Comparison of ENCODE assay signal across 9 mouse cellular contexts in the genomic region with DNA sequence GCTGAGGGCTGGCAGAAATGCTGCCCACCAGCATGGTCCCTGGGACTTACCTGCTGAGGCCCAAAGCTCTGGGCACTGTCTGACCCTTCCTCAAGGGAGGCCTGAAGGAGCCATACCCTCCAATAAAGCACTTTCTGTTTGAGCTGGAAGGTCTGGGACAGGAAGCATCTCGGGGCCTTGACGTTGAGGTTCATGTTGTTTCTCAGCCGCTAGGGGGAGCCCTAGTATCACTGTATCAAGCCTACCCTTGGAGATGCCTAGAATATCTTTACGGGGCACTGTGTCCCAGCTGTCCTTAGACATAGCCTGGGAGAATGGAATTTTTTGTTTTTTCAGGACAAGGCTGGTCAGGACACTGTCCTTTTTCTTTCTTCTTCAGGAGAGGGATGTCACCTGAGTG. TPM values are rescaled to one million over a fixed set of nuclear protein-coding genes. Genes with fewer than 3 reads are reported as not detected.
DNase-seq lines count a peak whose midpoint lies in the region; ATAC-seq and TF ChIP-seq lines count a peak whose summit lies in the region.
"Had no signal": no experiment of that assay in that cellular context is flagged by ENCODE, and none has a peak within 500 bp of the region (broad histone marks: within the 10 kb centered on the region; RNA-seq: fewer than 3 reads in every experiment).

No protein-coding gene starts in this region.

- no peaks in the 10 kb centered on the region for H3K9me3 ChIP-seq in embryonic facial prominence, embryonic 14.5 days (ENCODE audit: control insufficient read depth, low read length)
- H3K9me3 ChIP-seq in heart, embryonic 15.5 days (replicated peaks): no peaks in the 10 kb centered on the region
- H3K9me3 ChIP-seq: liver, embryonic 15.5 days had no signal

- peak; percentile 81 for ATAC-seq in embryonic facial prominence, embryonic 14.5 days (ENCODE audit: low read depth)
- ATAC-seq in heart, embryonic 15.5 days (replicated peaks; ENCODE audit: insufficient number of reproducible peaks, insufficient read depth, low FRiP score, low read depth): peak; percentile 60

- 2% methylated on average over 4 of the region's 4 CpGs for WGBS in bone marrow, adult 2 months
- WGBS in embryonic facial prominence, embryonic 14.5 days: 5% methylated on average over 4 of the region's 4 CpGs
- WGBS in heart, embryonic 15.5 days: 0% methylated on average over 4 of the region's 4 CpGs
- WGBS in lung, adult 2 months: 2% methylated on average over 4 of the region's 4 CpGs
- 1% methylated on average over 4 of the region's 4 CpGs for WGBS in olfactory bulb, adult 2 months

- no peak overlapping the region for H3K27ac ChIP-seq in bone marrow, adult 2 months (ENCODE audit: control insufficient read depth, insufficient read depth, low read depth, low read length, poor library complexity)
- no peak overlapping the region for H3K27ac ChIP-seq in embryonic facial prominence, embryonic 14.5 days (replicated peaks; ENCODE audit: low read depth, low read length)
- no peak overlapping the region for H3K27ac ChIP-seq in heart, embryonic 15.5 days
- H3K27ac ChIP-seq in olfactory bulb, adult 2 months (ENCODE audit: insufficient read depth, low read depth, low read length): no peak overlapping the region
- H3K27ac ChIP-seq: liver, embryonic 15.5 days had no signal

- TF ChIP-seq CTCF in bone marrow, adult 2 months (IDR thresholded peaks at IDR 0.05; ENCODE audit: control insufficient read depth, insufficient read depth, low read length): peak; percentile 86
- TF ChIP-seq CTCF in lung, adult 2 months (IDR thresholded peaks at IDR 0.05; ENCODE audit: insufficient read depth, low read length): peak; percentile 82
- TF ChIP-seq CTCF in olfactory bulb, adult 2 months (IDR thresholded peaks at IDR 0.05; ENCODE audit: insufficient read depth, low read depth, low read length): peak; percentile 56

- no peak overlapping the region for H3K4me2 ChIP-seq in embryonic facial prominence, embryonic 14.5 days (ENCODE audit: low read depth, low read length)
- no peak overlapping the region for H3K4me2 ChIP-seq in heart, embryonic 15.5 days
- H3K4me2 ChIP-seq: liver, embryonic 15.5 days had no signal

- peak; percentile 83 for DNase-seq in ES-CJ7 (ENCODE audit: low read depth, low spot score)
- peak; percentile 88 for DNase-seq in embryonic facial prominence, embryonic 14.5 days (ENCODE audit: low spot score)
- DNase-seq in kidney, postnatal 10 days: peak; percentile 86
- peak; percentile 64 for DNase-seq in lung, adult 2 months
- DNase-seq in thymus, postnatal 0 days (ENCODE audit: low spot score): peak; percentile 83

- H3K27me3 ChIP-seq in embryonic facial prominence, embryonic 14.5 days (replicated peaks; ENCODE audit: control insufficient read depth, insufficient read depth, low read length): no peaks in the 10 kb centered on the region
- no peaks in the 10 kb centered on the region for H3K27me3 ChIP-seq in heart, embryonic 15.5 days
- H3K27me3 ChIP-seq: liver, embryonic 15.5 days had no signal

- no peak overlapping the region for H3K4me3 ChIP-seq in bone marrow, adult 2 months (replicated peaks; ENCODE audit: control insufficient read depth, low read depth, low read length)
- no peak overlapping the region for H3K4me3 ChIP-seq in embryonic facial prominence, embryonic 14.5 days (ENCODE audit: low read depth, low read length)
- no peak overlapping the region for H3K4me3 ChIP-seq in heart, embryonic 15.5 days
- no peak overlapping the region for H3K4me3 ChIP-seq in lung, adult 2 months (replicated peaks; ENCODE audit: extremely low read depth, low read depth, low read length)
- H3K4me3 ChIP-seq in olfactory bulb, adult 2 months (ENCODE audit: insufficient read depth, low read depth, low read length): no peak overlapping the region
- H3K4me3 ChIP-seq: liver, embryonic 15.5 days had no signal

- peaks cover 40% of the 10 kb centered on the region for H3K36me3 ChIP-seq in embryonic facial prominence, embryonic 14.5 days (ENCODE audit: control insufficient read depth, insufficient read depth, low read length)
- H3K36me3 ChIP-seq in heart, embryonic 15.5 days: peaks cover 37% of the 10 kb centered on the region

- TF ChIP-seq POLR2A in bone marrow, adult 2 months (IDR thresholded peaks at IDR 0.05; ENCODE audit: borderline replicate concordance, control insufficient read depth, low read depth, low read length): no peak
- no peak for TF ChIP-seq POLR2A in lung, adult 2 months (IDR thresholded peaks at IDR 0.05; ENCODE audit: borderline replicate concordance, extremely low read depth, low read depth, low read length)
- no peak for TF ChIP-seq POLR2A in olfactory bulb, adult 2 months (IDR thresholded peaks at IDR 0.05; ENCODE audit: insufficient read depth, low read depth, low read length)

- no peaks in the 10 kb centered on the region for H3K4me1 ChIP-seq in bone marrow, adult 2 months (ENCODE audit: control insufficient read depth, insufficient read depth, low read length)
- no peaks in the 10 kb centered on the region for H3K4me1 ChIP-seq in embryonic facial prominence, embryonic 14.5 days (ENCODE audit: control insufficient read depth, insufficient read depth, low read length)
- peaks cover 4% of the 10 kb centered on the region for H3K4me1 ChIP-seq in heart, embryonic 15.5 days (replicated peaks)
- H3K4me1 ChIP-seq in lung, adult 2 months (ENCODE audit: control insufficient read depth, insufficient read depth, low read length): no peaks in the 10 kb centered on the region
- no peaks in the 10 kb centered on the region; the same call in 1 of the 2 replicates for H3K4me1 ChIP-seq in olfactory bulb, adult 2 months (ENCODE audit: control insufficient read depth, insufficient read depth, low read length)
- H3K4me1 ChIP-seq: liver, embryonic 15.5 days had no signal

- H3K9ac ChIP-seq in embryonic facial prominence, embryonic 14.5 days (ENCODE audit: low read depth, low read length): no peak overlapping the region
- H3K9ac ChIP-seq in heart, embryonic 15.5 days: no peak overlapping the region
- H3K9ac ChIP-seq: liver, embryonic 15.5 days had no signal

RNA-seq across cellular contexts. Expression of gene 1810043G02Rik, which starts 6.3 kb away (rescaled TPM):
- 4.4 and 5.8 TPM in 2 replicates for polyA plus RNA-seq in bone marrow, adult 2 months (2011; ENCODE audit: insufficient read depth, insufficient read length, low replicate concordance, missing spikeins)
- polyA plus RNA-seq in embryonic facial prominence, embryonic 14.5 days (2014; fragmentation: Nextera tagmentation; extraction: Ambion mirVana): 27.5 and 29.1 TPM in 2 replicates
- 16.7 and 20.8 TPM in 2 replicates for polyA plus RNA-seq in heart, embryonic 15.5 days (2015; fragmentation: Nextera tagmentation; extraction: Ambion mirVana)
- polyA plus RNA-seq in lung, adult 2 months (2012; rRNA removed): 46.6 and 46.9 TPM in 2 replicates
- not detected in 2 replicates for polyA plus RNA-seq in olfactory bulb, adult 2 months (2012; ENCODE audit: insufficient read depth, insufficient read length, low replicate concordance, missing spikeins)
- polyA plus RNA-seq in thymus, postnatal 0 days (2015; fragmentation: Nextera tagmentation; extraction: Ambion mirVana): 20.9 and 21.0 TPM in 2 replicates

RNA-seq across cellular contexts. Expression of gene Trpm2, which starts 14.3 kb away (rescaled TPM):
- 19.2 and 53.7 TPM in 2 replicates for polyA plus RNA-seq in bone marrow, adult 2 months (2011; ENCODE audit: insufficient read depth, insufficient read length, low replicate concordance, missing spikeins)
- 0.41 and 1.4 TPM in 2 replicates for polyA plus RNA-seq in embryonic facial prominence, embryonic 14.5 days (2014; fragmentation: Nextera tagmentation; extraction: Ambion mirVana)
- polyA plus RNA-seq in heart, embryonic 15.5 days (2015; fragmentation: Nextera tagmentation; extraction: Ambion mirVana): 0.34 and 2.5 TPM in 2 replicates
- 2.2 and 3.9 TPM in 2 replicates for polyA plus RNA-seq in lung, adult 2 months (2012; rRNA removed)
- not detected in 2 replicates for polyA plus RNA-seq in olfactory bulb, adult 2 months (2012; ENCODE audit: insufficient read depth, insufficient read length, low replicate concordance, missing spikeins)
- 18.1 and 21.8 TPM in 2 replicates for polyA plus RNA-seq in thymus, postnatal 0 days (2015; fragmentation: Nextera tagmentation; extraction: Ambion mirVana)

RNA-seq across cellular contexts. Expression of gene Pfkl, which starts 25.2 kb away (rescaled TPM):
- polyA plus RNA-seq in bone marrow, adult 2 months (2011; ENCODE audit: insufficient read depth, insufficient read length, low replicate concordance, missing spikeins): 8.0 and 13.3 TPM in 2 replicates
- polyA plus RNA-seq in embryonic facial prominence, embryonic 14.5 days (2014; fragmentation: Nextera tagmentation; extraction: Ambion mirVana): 87.0 and 114 TPM in 2 replicates
- polyA plus RNA-seq in heart, embryonic 15.5 days (2015; fragmentation: Nextera tagmentation; extraction: Ambion mirVana): 167 and 185 TPM in 2 replicates
- polyA plus RNA-seq in lung, adult 2 months (2012; rRNA removed): 55.8 and 70.0 TPM in 2 replicates
- polyA plus RNA-seq in olfactory bulb, adult 2 months (2012; ENCODE audit: insufficient read depth, insufficient read length, low replicate concordance, missing spikeins): not detected in 2 replicates
- polyA plus RNA-seq in thymus, postnatal 0 days (2015; fragmentation: Nextera tagmentation; extraction: Ambion mirVana): 41.1 and 45.5 TPM in 2 replicates

RNA-seq across cellular contexts. Expression of gene Dnmt3l, which starts 57.1 kb away (rescaled TPM):
- polyA plus RNA-seq in bone marrow, adult 2 months (2011; ENCODE audit: insufficient read depth, insufficient read length, low replicate concordance, missing spikeins): 6.7 TPM in 1 of 2 replicates, not detected in the other
- 0.25 TPM in 1 of 2 replicates, not detected in the other for polyA plus RNA-seq in embryonic facial prominence, embryonic 14.5 days (2014; fragmentation: Nextera tagmentation; extraction: Ambion mirVana)
- polyA plus RNA-seq in heart, embryonic 15.5 days (2015; fragmentation: Nextera tagmentation; extraction: Ambion mirVana): not detected in 2 replicates
- 0.52 and 0.64 TPM in 2 replicates for polyA plus RNA-seq in lung, adult 2 months (2012; rRNA removed)
- not detected in 2 replicates for polyA plus RNA-seq in olfactory bulb, adult 2 months (2012; ENCODE audit: insufficient read depth, insufficient read length, low replicate concordance, missing spikeins)
- polyA plus RNA-seq in thymus, postnatal 0 days (2015; fragmentation: Nextera tagmentation; extraction: Ambion mirVana): 0.69 and 1.1 TPM in 2 replicates
- polyA plus RNA-seq: liver, embryonic 15.5 days had no signal

RNA-seq across cellular contexts. Expression of gene Aire, which starts 58.8 kb away (rescaled TPM):
- polyA plus RNA-seq in bone marrow, adult 2 months (2011; ENCODE audit: insufficient read depth, insufficient read length, low replicate concordance, missing spikeins): not detected in 2 replicates
- polyA plus RNA-seq in embryonic facial prominence, embryonic 14.5 days (2014; fragmentation: Nextera tagmentation; extraction: Ambion mirVana): 0.24 TPM in 1 of 2 replicates, not detected in the other
- 0.16 and 1.5 TPM in 2 replicates for polyA plus RNA-seq in heart, embryonic 15.5 days (2015; fragmentation: Nextera tagmentation; extraction: Ambion mirVana)
- polyA plus RNA-seq in lung, adult 2 months (2012; rRNA removed): 0.09 and 0.16 TPM in 2 replicates
- not detected in 2 replicates for polyA plus RNA-seq in olfactory bulb, adult 2 months (2012; ENCODE audit: insufficient read depth, insufficient read length, low replicate concordance, missing spikeins)
- 8.8 and 10.1 TPM in 2 replicates for polyA plus RNA-seq in thymus, postnatal 0 days (2015; fragmentation: Nextera tagmentation; extraction: Ambion mirVana)
- polyA plus RNA-seq: liver, embryonic 15.5 days had no signal
